Mouse (Mus musculus) thymus, adult 2 months (tissue): ENCODE data around the gene Spin4. TPM values are rescaled to one million over a fixed set of nuclear protein-coding genes. Genes with fewer than 3 reads are reported as not detected.

Experiments
- DNase-seq: peaks from one replicate; pipeline ENCODE4 v3.0.0; 2021
- H3K27ac ChIP-seq: fragments of 200-500 bp; 2 replicates; pipeline ENCODE4 v1.5.1; 2012; ENCODE audit warnings: low read length, control low read depth; ENCODE audit not compliant: control insufficient read depth, insufficient read depth
- H3K27me3 ChIP-seq: fragments of 200-500 bp; 2 replicates; pipeline ENCODE4 v1.6.1; 2012; ENCODE audit warnings: mild to moderate bottlenecking, low read length, moderate library complexity, mixed read lengths; ENCODE audit not compliant: control insufficient read depth, insufficient read depth
- H3K36me3 ChIP-seq: fragments of 200-500 bp; 2 replicates; pipeline ENCODE4 v1.6.1; 2012; ENCODE audit warnings: mild to moderate bottlenecking, low read length, moderate library complexity; ENCODE audit not compliant: control insufficient read depth, insufficient read depth
- H3K4me1 ChIP-seq: fragments of 200-500 bp; replicated peaks from 2 replicates; pipeline ENCODE4 v1.6.1; 2012; ENCODE audit warnings: low read length; ENCODE audit not compliant: control insufficient read depth, insufficient read depth
- H3K4me3 ChIP-seq: fragments of 200-500 bp; 2 replicates; pipeline ENCODE4 v1.5.1; 2012; ENCODE audit warnings: mild to moderate bottlenecking, low read length, control low read depth, moderate library complexity; ENCODE audit not compliant: control insufficient read depth, insufficient read depth
- CTCF ChIP-seq: fragments of 200-500 bp; IDR thresholded peaks from 2 replicates; pipeline ENCODE4 v1.5.1; 2012; ENCODE audit warnings: mild to moderate bottlenecking, control low read depth, low read length, moderate library complexity, borderline replicate concordance; ENCODE audit not compliant: control insufficient read depth, poor library complexity, insufficient read depth; ENCODE audit errors: extremely low read depth
- POLR2A ChIP-seq: fragments of 200-500 bp; IDR thresholded peaks from 2 replicates; pipeline ENCODE4 v1.6.1; 2012; ENCODE audit warnings: mild to moderate bottlenecking, low read length, control low read depth, moderate library complexity; ENCODE audit not compliant: control insufficient read depth, poor library complexity, insufficient read depth; ENCODE audit errors: extremely low read depth
- WGBS: fragments of 180-500 bp; shearing (Covaris S2); methylation state at CpG from one replicate; pipeline ENCODE4 v1.1.7; 2018; 5-methylcytosine and 5-hydroxymethylcytosine counted together
- polyA plus RNA-seq: library from polyadenylated mRNA; depleted of rRNA; stranded (reverse); fragments of >200 nt; gene quantifications from 2 replicates; pipeline ENCODE4 v1.2.3, GENCODE M21; 2012; rRNA removed

Gene Spin4
- 0.10 and 0.19 TPM in 2 replicates for polyA plus RNA-seq

DNA sequence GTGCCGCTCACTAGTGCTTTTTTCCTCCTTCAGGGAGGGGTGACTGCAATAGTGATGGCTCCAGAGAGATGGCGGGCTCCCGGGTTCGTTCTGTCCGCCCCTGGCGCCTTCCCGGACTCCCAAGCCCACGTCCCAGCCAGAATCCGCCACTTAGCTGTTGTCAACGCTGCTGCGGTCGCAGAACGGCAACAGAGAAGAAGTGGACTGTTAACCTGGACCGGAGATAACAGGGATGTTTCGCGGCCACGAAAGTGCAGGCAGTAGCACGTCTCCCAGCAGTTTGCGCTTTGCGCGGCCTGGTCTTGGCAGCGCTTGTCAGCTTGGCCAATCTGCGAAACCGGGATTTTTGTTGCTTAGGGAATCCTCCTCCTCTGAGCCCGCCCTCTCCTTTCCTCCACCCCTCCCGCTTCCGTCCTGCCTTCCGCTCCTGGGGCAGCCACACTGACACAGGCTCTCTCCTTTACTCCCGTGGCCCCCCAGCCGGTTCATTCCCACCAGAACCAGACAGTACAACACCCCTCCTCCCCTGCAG is at the start of gene Spin4:
Spin4 (minus strand) TSS at position 322 of the 532 bp plus-strand sequence.
- Histone ChIP-seq H3K27me3 (no peaks in the 10 kb centered on the region; the same call in 1 of the 2 replicates), H3K27ac (no peak within 1 kb of the TSS), H3K36me3 (no peaks in the 10 kb centered on the region), H3K4me1 (0 out of 2 replicates have a peak, but pooled peaks cover 5% of the 10 kb centered on the region), H3K4me3 (peak within 1 kb of the TSS; percentile 63)
- 4% methylated on average over 29 of the region's 30 CpGs for WGBS
- peak; percentile 12 for DNase-seq
- TF ChIP-seq CTCF (no peak), POLR2A (no peak)

DNA sequence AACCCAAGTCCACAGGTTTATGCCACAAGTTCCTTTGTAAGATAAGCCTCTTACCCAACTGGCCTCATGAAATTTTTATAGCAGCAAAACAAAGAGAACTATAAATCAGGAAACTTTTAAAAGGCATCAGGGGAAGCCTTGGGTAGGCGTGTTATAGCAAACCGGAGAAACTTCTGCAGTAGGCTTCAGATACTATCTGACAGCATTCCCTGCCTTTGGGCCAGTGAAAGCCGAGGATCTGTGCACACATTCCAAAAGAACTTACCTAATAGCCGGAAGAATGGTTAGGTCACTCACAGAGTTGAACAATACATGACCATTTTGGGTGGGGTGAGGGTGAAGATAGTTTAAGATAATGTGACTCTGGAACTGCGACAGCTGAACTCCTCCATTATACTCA is 1.4 kb upstream of the Spin4 start:
- Histone ChIP-seq H3K27ac (no peak overlapping the region), H3K27me3 (no peaks in the 10 kb centered on the region; the same call in 1 of the 2 replicates), H3K4me1 (0 out of 2 replicates have a peak, but pooled peaks cover 5% of the 10 kb centered on the region), H3K36me3 (no peaks in the 10 kb centered on the region), H3K4me3 (no peak overlapping the region)
- TF ChIP-seq POLR2A (no peak), CTCF (no peak)
- DNase-seq, result no peak
- 93% methylated on average over 5 of the region's 5 CpGs for WGBS

DNA sequence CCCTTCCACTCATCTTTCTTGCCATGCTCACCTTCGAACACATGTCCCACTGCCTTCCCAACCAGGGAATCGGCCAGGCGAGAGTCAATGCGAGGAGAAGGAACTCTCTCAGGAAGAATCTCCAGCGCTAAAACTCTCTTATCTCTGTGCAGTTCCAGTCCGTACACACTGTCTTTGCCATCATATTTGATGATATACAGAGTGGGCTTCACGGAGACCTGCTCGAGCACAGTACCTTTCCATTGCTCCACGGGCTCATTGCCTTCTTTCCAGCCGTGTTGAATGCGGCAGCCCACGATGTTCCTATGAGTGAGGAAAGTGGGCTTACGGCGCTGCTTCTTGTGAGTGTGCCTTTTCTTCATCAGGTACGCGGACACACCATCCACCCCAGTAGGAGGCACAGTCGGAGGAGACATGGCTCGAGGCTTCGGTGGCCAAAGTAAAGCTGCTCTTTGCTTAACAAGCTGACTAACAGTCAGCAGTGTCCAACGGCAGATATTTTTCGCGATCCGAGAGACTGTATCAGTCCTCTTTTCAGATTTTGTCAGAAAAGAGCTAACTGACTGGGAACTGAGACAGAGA is 612 bp downstream of the Spin4 start:
- Histone ChIP-seq H3K4me1 (0 out of 2 replicates have a peak, but pooled peaks cover 5% of the 10 kb centered on the region), H3K4me3 (peak overlapping the region; percentile 63), H3K27ac (no peak overlapping the region), H3K27me3 (no peaks in the 10 kb centered on the region; the same call in 1 of the 2 replicates), H3K36me3 (no peaks in the 10 kb centered on the region)
- DNase-seq, result no peak
- 4% methylated on average over 23 of the region's 23 CpGs for WGBS
- TF ChIP-seq CTCF (no peak), POLR2A (no peak)

DNA sequence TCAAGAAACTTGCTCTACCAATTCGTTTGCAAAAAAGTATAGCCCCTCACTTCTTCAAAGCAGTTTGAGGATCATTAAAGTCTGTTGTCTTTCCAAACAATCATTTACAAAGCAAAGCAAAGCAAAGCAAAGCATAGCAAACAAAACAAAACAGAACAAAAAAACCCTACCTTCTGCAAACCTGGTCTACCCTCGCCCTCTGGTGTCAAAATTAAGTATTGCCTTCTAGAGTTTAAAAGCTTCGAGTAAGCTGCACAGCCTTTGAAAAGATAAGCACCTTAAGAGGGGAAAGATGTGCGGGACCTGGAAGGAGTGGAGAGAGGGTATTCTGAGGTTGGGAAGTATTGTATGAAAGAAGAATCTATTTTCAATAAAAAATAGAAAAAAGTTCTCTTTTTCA is 14.4 kb downstream of the Spin4 start:
- Histone ChIP-seq H3K27me3 (no peaks in the 10 kb centered on the region), H3K27ac (no peak overlapping the region), H3K4me1 (no peaks in the 10 kb centered on the region), H3K36me3 (no peaks in the 10 kb centered on the region), H3K4me3 (no peak overlapping the region)
- DNase-seq, result peak; percentile 2
- WGBS, result 9% methylated on average over 4 of the region's 4 CpGs
- TF ChIP-seq POLR2A, result no peak
- no peak for TF ChIP-seq CTCF

GRCm38 (mm10) chrX:94998845-94999244 is 27.6 kb downstream of the Spin4 start:
- Histone ChIP-seq H3K27ac (no peak overlapping the region), H3K36me3 (no peaks in the 10 kb centered on the region), H3K4me3 (no peak overlapping the region), H3K27me3 (no peaks in the 10 kb centered on the region), H3K4me1 (no peaks in the 10 kb centered on the region)
- DNase-seq, result no peak
- TF ChIP-seq POLR2A (no peak), CTCF (no peak)
- 98% methylated on average over 11 of the region's 11 CpGs for WGBS

GRCm38 (mm10) chrX:94994113-94994512 is 32.4 kb downstream of the Spin4 start:
- WGBS, result 89% methylated on average over 3 of the region's 3 CpGs
- H3K27me3 ChIP-seq, result no peaks in the 10 kb centered on the region
- H3K4me3 ChIP-seq, result no peak overlapping the region
- no peak for DNase-seq
- TF ChIP-seq POLR2A (no peak), CTCF (no peak)
- H3K4me1 ChIP-seq, result peaks cover 5% of the 10 kb centered on the region; the same call in 1 of the 2 replicates
- no peak overlapping the region for H3K27ac ChIP-seq
- no peaks in the 10 kb centered on the region for H3K36me3 ChIP-seq

DNA sequence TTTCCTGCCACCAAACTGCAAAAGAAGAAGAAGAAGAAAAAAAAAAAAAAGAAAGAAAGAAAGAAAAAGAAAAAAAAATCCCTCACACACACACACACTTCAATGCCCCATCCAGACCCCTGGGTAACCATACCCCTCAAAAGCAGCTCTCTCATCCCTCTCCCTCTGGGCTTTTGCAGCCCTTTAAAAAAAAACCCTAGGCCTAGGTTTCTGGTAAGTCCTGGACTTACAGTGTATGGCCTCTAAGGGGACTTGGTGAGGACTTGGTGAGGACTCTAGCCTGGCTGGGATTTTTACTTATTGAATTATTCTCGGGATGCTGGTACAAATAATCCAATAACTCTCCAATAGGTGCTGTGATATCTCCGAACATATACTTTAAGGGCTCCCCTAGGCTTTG is 35.6 kb downstream of the Spin4 start:
- Histone ChIP-seq H3K4me1 (peaks cover 5% of the 10 kb centered on the region; the same call in 1 of the 2 replicates), H3K27me3 (no peaks in the 10 kb centered on the region), H3K36me3 (no peaks in the 10 kb centered on the region), H3K4me3 (peak overlapping the region; percentile 30; the same call in 1 of the 2 replicates), H3K27ac (no peak overlapping the region)
- no peak for DNase-seq
- 84% methylated on average over 2 of the region's 2 CpGs for WGBS
- no peak for TF ChIP-seq POLR2A
- TF ChIP-seq CTCF, result no peak
